Mouse (Mus musculus): ENCODE measurements around the gene Svs1.

DNA sequence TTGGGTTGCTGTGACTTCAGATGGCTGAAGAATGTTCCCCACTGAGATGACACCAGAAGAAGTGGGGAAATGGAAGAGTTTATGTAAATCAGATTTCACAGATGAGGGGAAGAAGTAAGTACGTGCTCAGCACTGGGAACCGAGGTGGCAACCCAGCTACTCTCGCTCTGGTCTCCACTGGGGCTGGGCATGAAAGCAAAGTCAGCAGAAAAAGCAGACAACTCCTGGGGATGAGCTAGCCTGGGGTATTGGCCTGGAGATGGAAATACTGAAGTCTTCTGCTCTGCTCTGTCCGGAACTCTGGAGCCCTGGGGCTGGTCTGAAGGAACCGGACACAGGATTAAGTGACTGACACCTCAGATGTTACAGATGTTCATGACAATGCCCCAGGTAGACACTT is 32.5 kb upstream of the Svs1 start:
- TF ChIP-seq USF1 (IDR thresholded peaks at IDR 0.05; ENCODE audit: low read depth) (no peak), POLR2A (IDR thresholded peaks at IDR 0.05; ENCODE audit: insufficient read length, low read depth) (no peak), CEBPB (IDR thresholded peaks at IDR 0.05; ENCODE audit: insufficient read depth, poor library complexity, severe bottlenecking) (no peak), MAX (IDR thresholded peaks at IDR 0.05; ENCODE audit: low read depth) (no peak), POLR2AphosphoS2 (IDR thresholded peaks at IDR 0.05; ENCODE audit: insufficient read length, low read depth) (no peak), E2F4 (IDR thresholded peaks at IDR 0.05; ENCODE audit: insufficient read depth) (no peak), MYOD1 (IDR thresholded peaks at IDR 0.05; ENCODE audit: control insufficient read depth in 1 of 3, insufficient read length in 2 of 3, low read depth in 2 of 3) (no peak), TCF12 (IDR thresholded peaks at IDR 0.05; ENCODE audit: insufficient read depth, poor library complexity, severe bottlenecking) (no peak), REST (IDR thresholded peaks at IDR 0.05; ENCODE audit: insufficient read depth, insufficient read length) (no peak), TCF3 (IDR thresholded peaks at IDR 0.05; ENCODE audit: insufficient read length, low read depth) (no peak), MYOG (IDR thresholded peaks at IDR 0.05; ENCODE audit: control insufficient read depth in 1 of 3, insufficient read depth in 1 of 3, insufficient read length in 2 of 3, low read depth in 2 of 3) (no peak)

All from myocyte (in vitro differentiated cells).